Mouse (Mus musculus) midbrain, postnatal 0 days (tissue): ENCODE measurements around the gene Pcnx3. TPM values are rescaled to one million over a fixed set of nuclear protein-coding genes. Genes with fewer than 3 reads are reported as not detected.

Experiments
- ATAC-seq: fragments of 200-750 bp; cut with Nextera tagmentation; 2 replicates; pipeline ENCODE4 v1.8.0; 2017; ENCODE audit warnings: moderate number of reproducible peaks, mild to moderate bottlenecking, moderate TSS enrichment, moderate library complexity; ENCODE audit not compliant: low FRiP score
- DNase-seq: peaks from one replicate; pipeline ENCODE4 v3.0.0-alpha.2; 2015; ENCODE audit warnings: low spot score
- H3K27ac ChIP-seq: fragments of 300-500 bp; sonication (generic); 2 replicates; pipeline ENCODE4 v1.5.1; 2014; ENCODE audit warnings: low read depth, mild to moderate bottlenecking, low read length, mixed read lengths
- H3K27me3 ChIP-seq: fragments of 300-500 bp; sonication (generic); 2 replicates; pipeline ENCODE4 v1.6.1; 2014; ENCODE audit warnings: low read length, control low read depth, mixed read lengths; ENCODE audit not compliant: insufficient read depth
- H3K36me3 ChIP-seq: fragments of 300-500 bp; sonication (generic); 2 replicates; pipeline ENCODE4 v1.6.1; 2014; ENCODE audit warnings: low read length, control low read depth, mixed read lengths; ENCODE audit not compliant: insufficient read depth
- H3K4me1 ChIP-seq: fragments of 300-500 bp; sonication (generic); 2 replicates; pipeline ENCODE4 v1.6.1; 2014; ENCODE audit warnings: mild to moderate bottlenecking, control low read depth, antibody characterized with exemption, low read length, mixed read lengths; ENCODE audit not compliant: insufficient read depth
- H3K4me2 ChIP-seq: fragments of 300-500 bp; sonication (generic); 2 replicates; pipeline ENCODE4 v1.6.1; 2014; ENCODE audit warnings: low read depth, mild to moderate bottlenecking, low read length, mixed read lengths; ENCODE audit not compliant: poor library complexity, severe bottlenecking
- H3K4me3 ChIP-seq: fragments of 300-500 bp; sonication (generic); 2 replicates; pipeline ENCODE4 v1.5.1; 2014; ENCODE audit warnings: low read depth, mild to moderate bottlenecking, low read length, moderate library complexity
- H3K9ac ChIP-seq: fragments of 300-500 bp; sonication (generic); replicated peaks from 2 replicates; pipeline ENCODE4 v1.6.1; 2014; ENCODE audit warnings: mild to moderate bottlenecking, low read length, moderate library complexity, mixed read lengths; ENCODE audit not compliant: poor library complexity, severe bottlenecking
- H3K9me3 ChIP-seq: fragments of 300-500 bp; sonication (generic); 2 replicates; pipeline ENCODE4 v1.6.1; 2016; ENCODE audit warnings: low read length, control low read depth
- CTCF ChIP-seq: IDR thresholded peaks from 2 replicates; pipeline ENCODE4 v1.5.1; 2016; ENCODE audit warnings: antibody characterized with exemption, mild to moderate bottlenecking
- WGBS: fragments of 180-500 bp; shearing (Covaris S2); extraction: QIAGEN DNeasy Blood & Tissue Kit; methylation state at CpG from one replicate; pipeline ENCODE4 v1.1.7; 2014; 5-methylcytosine and 5-hydroxymethylcytosine counted together
- polyA plus RNA-seq: library from polyadenylated mRNA; unstranded; fragments of >200 nt; fragmentation: Nextera tagmentation; extraction: Ambion mirVana; gene quantifications from 2 replicates; pipeline ENCODE4 v1.2.1, GENCODE M21; 2015
- total RNA-seq: library from RNA; depleted of rRNA; stranded (reverse); fragments of >200 nt; gene quantifications from 2 replicates; pipeline ENCODE4 v1.2.3, GENCODE M21; 2014

Gene Pcnx3
- total and polyA plus RNA-seq, 2 experiments from 2014 or later = 19.1 to 103 TPM

GRCm38 (mm10) chr19:5638416-5639005 is 50.2 kb downstream of the Pcnx3 start:
- 92% methylated on average over 18 of the region's 18 CpGs for WGBS
- no peaks in the 10 kb centered on the region for H3K27me3 ChIP-seq
- no peak for DNase-seq
- H3K4me1 ChIP-seq = peaks cover 9% of the 10 kb centered on the region
- peak overlapping the region; percentile 79 for H3K4me3 ChIP-seq
- H3K36me3 ChIP-seq = peaks cover 43% of the 10 kb centered on the region
- H3K27ac ChIP-seq = no peak overlapping the region
- no peaks in the 10 kb centered on the region for H3K9me3 ChIP-seq
- peak overlapping the region; percentile 90 for H3K4me2 ChIP-seq
- peak overlapping the region; percentile 96 for H3K9ac ChIP-seq
- no peak for ATAC-seq
- no peak for TF ChIP-seq CTCF

GRCm38 (mm10) chr19:5637069-5638047 is 51.4 kb downstream of the Pcnx3 start, which contains the start of gene Rela:
Gene Rela, plus strand, starts transcription at chr19:5637483.
- Histone ChIP-seq H3K9me3 (no peaks in the 10 kb centered on the region), H3K4me1 (peaks cover 9% of the 10 kb centered on the region)
- ATAC-seq = peak; percentile 88

GRCm38 (mm10) chr19:5636571-5637041 is 52.1 kb downstream of the Pcnx3 start:
- DNase-seq = peak; percentile 17
- WGBS = 37% methylated on average over 12 of the region's 12 CpGs

More at GRCm38 (mm10) chr19:5637069-5638047, 51.4 kb downstream of the Pcnx3 start, which contains the start of gene Rela:
- Histone ChIP-seq H3K27ac (peak within 1 kb of the TSS; percentile 95), H3K27me3 (no peaks in the 10 kb centered on the region), H3K4me3 (peak within 1 kb of the TSS; percentile 79), H3K9ac (peak within 1 kb of the TSS; percentile 96), H3K4me2 (peak within 1 kb of the TSS; percentile 90), H3K36me3 (peaks cover 34% of the 10 kb centered on the region)
- DNase-seq = peak; percentile 89
- no peak for TF ChIP-seq CTCF
- WGBS = under 1% methylated on average over 54 of the region's 109 CpGs

GRCm38 (mm10) chr19:5636036-5636570 is 52.6 kb downstream of the Pcnx3 start:
- Histone ChIP-seq H3K36me3 (peaks cover 22% of the 10 kb centered on the region), H3K27ac (peak overlapping the region; percentile 95; the same call in 1 of the 2 replicates), H3K9me3 (no peaks in the 10 kb centered on the region), H3K4me2 (peak overlapping the region; percentile 90; the same call in 1 of the 2 replicates), H3K4me1 (peaks cover 9% of the 10 kb centered on the region), H3K4me3 (no peak overlapping the region), H3K9ac (no peak overlapping the region), H3K27me3 (no peaks in the 10 kb centered on the region)
- 82% methylated on average over 7 of the region's 7 CpGs for WGBS
- ATAC-seq (no peak), DNase-seq (no peak)
- no peak for TF ChIP-seq CTCF

More at GRCm38 (mm10) chr19:5636571-5637041, 52.1 kb downstream of the Pcnx3 start:
- TF ChIP-seq CTCF = no peak
- peak overlapping the region; percentile 79 for H3K4me3 ChIP-seq
- peaks cover 9% of the 10 kb centered on the region for H3K4me1 ChIP-seq
- H3K27me3 ChIP-seq = no peaks in the 10 kb centered on the region
- peak overlapping the region; percentile 95 for H3K27ac ChIP-seq
- peak overlapping the region; percentile 90 for H3K4me2 ChIP-seq
- H3K9ac ChIP-seq = peak overlapping the region; percentile 96
- H3K36me3 ChIP-seq = peaks cover 27% of the 10 kb centered on the region
- no peak for ATAC-seq
- no peaks in the 10 kb centered on the region for H3K9me3 ChIP-seq

GRCm38 (mm10) chr19:5632120-5632519 is 56.6 kb downstream of the Pcnx3 start:
- WGBS = 73% methylated on average over 9 of the region's 9 CpGs
- Histone ChIP-seq H3K36me3 (no peaks in the 10 kb centered on the region), H3K27me3 (no peaks in the 10 kb centered on the region), H3K27ac (no peak overlapping the region), H3K9ac (no peak overlapping the region), H3K4me3 (no peak overlapping the region), H3K4me2 (no peak overlapping the region), H3K4me1 (peaks cover 3% of the 10 kb centered on the region; the same call in 1 of the 2 replicates), H3K9me3 (no peaks in the 10 kb centered on the region)
- no peak for DNase-seq
- TF ChIP-seq CTCF = no peak
- ATAC-seq = no peak
